In the genomic region with DNA sequence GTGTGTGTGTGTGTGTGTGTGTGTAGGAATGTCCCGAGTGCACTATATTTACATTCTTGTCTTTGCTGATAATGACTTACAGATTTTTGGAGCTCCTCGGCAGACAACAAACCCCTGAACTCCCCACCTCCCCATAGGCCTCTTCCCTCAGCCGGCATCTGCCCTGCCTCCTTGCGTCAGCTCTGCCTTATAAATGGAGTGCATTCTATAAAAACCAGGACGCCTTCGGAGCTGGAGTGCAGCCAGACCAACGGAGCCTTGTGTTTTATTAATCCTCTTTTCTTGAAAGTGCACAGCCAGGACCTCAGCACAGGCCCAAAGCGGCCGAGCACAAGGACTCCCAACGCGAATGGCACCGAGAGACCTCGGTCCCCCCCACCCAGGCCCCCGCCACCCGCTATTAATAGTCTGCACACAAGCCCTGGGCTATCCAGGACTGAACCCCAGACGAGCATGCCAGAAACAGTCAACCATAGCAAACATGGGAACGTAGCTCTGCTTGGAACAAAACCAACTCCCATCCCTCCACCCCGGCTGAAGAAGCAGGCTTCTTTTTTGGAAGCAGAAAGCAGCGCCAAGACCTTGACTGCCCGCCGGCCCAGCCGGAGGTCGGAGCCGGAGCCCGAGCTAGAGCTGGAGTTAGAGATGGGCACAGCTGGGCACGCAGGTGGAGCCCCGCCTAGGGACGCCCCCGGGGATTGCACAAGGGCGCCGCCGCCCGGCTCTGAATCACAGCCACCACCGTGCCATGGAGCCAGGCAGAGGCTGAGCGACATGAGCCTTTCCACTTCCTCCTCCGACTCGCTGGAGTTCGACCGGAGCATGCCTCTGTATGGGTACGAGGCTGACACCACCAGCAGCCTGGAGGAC, we compare ENCODE assay signal across 8 mouse cellular contexts. TPM values are rescaled to one million over a fixed set of nuclear protein-coding genes. Genes with fewer than 3 reads are reported as not detected.
DNase-seq lines count a peak whose midpoint lies in the region; ATAC-seq lines count a peak whose summit lies in the region.

No protein-coding gene starts in this region.

- 3% methylated on average over 40 of the region's 40 CpGs for WGBS in embryonic facial prominence, embryonic 11.5 days
- WGBS in midbrain, embryonic 10.5 days = 7% methylated on average over 40 of the region's 40 CpGs

- H3K4me3 ChIP-seq in embryonic facial prominence, embryonic 11.5 days (ENCODE audit: low read depth, low read length) = peak overlapping the region; percentile 41
- peak overlapping the region; percentile 55 for H3K4me3 ChIP-seq in midbrain, embryonic 10.5 days

- H3K27ac ChIP-seq in embryonic facial prominence, embryonic 11.5 days (replicated peaks; ENCODE audit: low read depth, low read length) = peak overlapping the region; percentile 88
- peak overlapping the region; percentile 83 for H3K27ac ChIP-seq in midbrain, embryonic 10.5 days (replicated peaks)

- no peaks in the 10 kb centered on the region for H3K27me3 ChIP-seq in embryonic facial prominence, embryonic 11.5 days (ENCODE audit: control insufficient read depth, insufficient read depth, low read length)
- peaks cover 18% of the 10 kb centered on the region for H3K27me3 ChIP-seq in midbrain, embryonic 10.5 days (ENCODE audit: low read depth, poor library complexity, severe bottlenecking)

- H3K9me3 ChIP-seq in embryonic facial prominence, embryonic 11.5 days (replicated peaks; ENCODE audit: control insufficient read depth, low read length) = no peaks in the 10 kb centered on the region
- H3K9me3 ChIP-seq in midbrain, embryonic 10.5 days (replicated peaks) = no peaks in the 10 kb centered on the region

- H3K4me2 ChIP-seq in embryonic facial prominence, embryonic 11.5 days (ENCODE audit: low read depth, low read length) = peak overlapping the region; percentile 62

- peaks cover 5% of the 10 kb centered on the region for H3K4me1 ChIP-seq in embryonic facial prominence, embryonic 11.5 days (ENCODE audit: control insufficient read depth, insufficient read depth, low read length)
- H3K4me1 ChIP-seq in midbrain, embryonic 10.5 days = peaks cover 35% of the 10 kb centered on the region

- peak; percentile 91 to 93 for DNase-seq in adrenal gland, postnatal 36 days
- DNase-seq in embryonic facial prominence, embryonic 11.5 days (ENCODE audit: low spot score) = peak; percentile 79
- peak; percentile 99 for DNase-seq in heart, adult 11 months
- peak; percentile 91 for DNase-seq in kidney, adult 18-20 months
- DNase-seq in left cerebral cortex, postnatal 4 days = peak; percentile 81
- peak; percentile 68 for DNase-seq in midbrain, embryonic 10.5 days (ENCODE audit: low spot score)
- peak; percentile 88 for DNase-seq in right cerebral cortex, postnatal 36 days (ENCODE audit: low spot score in 2 of 2)

- intact Hi-C loops in left cerebral cortex, postnatal 4 days (cut with DNase I) = no loop called here

- peak; percentile 68 for ATAC-seq in embryonic facial prominence, embryonic 11.5 days (replicated peaks; ENCODE audit: insufficient number of reproducible peaks, low FRiP score, low TSS enrichment, low read depth)
- ATAC-seq in megakaryocyte-erythroid progenitor cell, adult 5-6 weeks (replicated peaks; ENCODE audit: low FRiP score, low TSS enrichment, poor library complexity, severe bottlenecking) = no peak

- H3K9ac ChIP-seq in embryonic facial prominence, embryonic 11.5 days (replicated peaks; ENCODE audit: low read length) = peak overlapping the region; percentile 59

- H3K36me3 ChIP-seq in embryonic facial prominence, embryonic 11.5 days (replicated peaks; ENCODE audit: control insufficient read depth, insufficient read depth, low read depth, low read length) = no peaks in the 10 kb centered on the region
- H3K36me3 ChIP-seq in midbrain, embryonic 10.5 days = no peaks in the 10 kb centered on the region

RNA-seq across cellular contexts. Expression of gene Naa20, which starts 41.7 kb away (rescaled TPM):
- total RNA-seq in adrenal gland, postnatal 36 days (2021) = 10 to 100 TPM; 51.3 to 60.0 TPM
- 178 and 190 TPM in 2 replicates for polyA plus RNA-seq in embryonic facial prominence, embryonic 11.5 days (2014; fragmentation: Nextera tagmentation; extraction: Ambion mirVana)
- total RNA-seq in left cerebral cortex, postnatal 4 days (2021) = 10 to 100 TPM; 60.9 to 67.9 TPM
- 150 and 151 TPM in 2 replicates for polyA plus RNA-seq in midbrain, embryonic 10.5 days (2016; fragmentation: Nextera tagmentation; extraction: Ambion mirVana)
- 60.2 and 63.9 TPM in 2 replicates for total RNA-seq in megakaryocyte-erythroid progenitor cell, adult 5-6 weeks (2014; fragmentation: Nextera tagmentation)
- total RNA-seq in megakaryocyte-erythroid progenitor cell, adult 5-6 weeks (2017) = 55.0 and 65.7 TPM in 2 replicates
